Mouse (Mus musculus) spleen, postnatal 14 days (tissue): ENCODE measurements around the gene Plaur.
"Not testable (repeated sequence)": the region's sequence is repeated elsewhere in the genome, so short reads cannot be mapped to it uniquely, and the experiment has no call there.

ENCODE experiments used
- DNase-seq, 2 experiments: peaks; one replicate each; pipeline ENCODE4 v3.0.0; 2021 to 2022; ENCODE audit warnings: low spot score in 2 of 2

Plaur gene

DNA sequence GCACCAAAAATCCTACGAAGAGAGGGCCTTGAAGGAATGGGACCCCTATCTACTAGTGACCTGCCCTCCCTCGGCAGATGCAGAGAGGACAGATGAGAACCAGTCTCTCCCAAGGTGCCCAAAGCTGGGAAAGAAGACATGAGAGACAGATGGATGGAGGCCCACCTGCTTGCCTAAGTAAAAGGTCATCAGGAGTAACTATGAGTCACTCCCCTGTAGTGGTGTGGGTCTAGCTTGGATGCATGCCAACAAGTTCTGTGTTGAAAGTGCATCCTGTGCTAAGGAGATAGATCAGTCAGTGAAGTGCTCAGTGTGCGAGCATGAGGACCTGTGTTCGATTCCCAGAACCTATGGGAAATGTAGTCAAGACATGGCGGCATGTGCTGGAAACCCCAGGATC lies 16.6 kb downstream of the Plaur start:
- no peak for DNase-seq

DNA sequence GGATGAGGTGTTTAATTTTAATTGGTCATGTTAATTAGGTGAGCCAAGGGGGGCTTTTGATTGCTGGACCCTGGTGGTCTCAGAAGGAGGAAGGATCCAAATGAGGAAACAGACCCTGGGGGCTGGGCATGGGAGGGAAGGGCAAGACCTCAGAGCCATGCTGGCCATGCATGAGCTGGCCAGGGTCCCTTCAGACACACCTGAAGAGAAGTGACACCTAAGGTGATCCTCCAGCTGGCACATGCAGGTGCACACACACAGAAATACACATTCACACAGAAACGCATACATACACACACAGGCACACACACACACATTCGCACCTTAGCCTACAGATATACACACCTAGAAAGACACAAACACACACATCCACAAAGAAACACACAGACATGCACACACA lies 17.4 kb downstream of the Plaur start:
- no peak for DNase-seq

DNA sequence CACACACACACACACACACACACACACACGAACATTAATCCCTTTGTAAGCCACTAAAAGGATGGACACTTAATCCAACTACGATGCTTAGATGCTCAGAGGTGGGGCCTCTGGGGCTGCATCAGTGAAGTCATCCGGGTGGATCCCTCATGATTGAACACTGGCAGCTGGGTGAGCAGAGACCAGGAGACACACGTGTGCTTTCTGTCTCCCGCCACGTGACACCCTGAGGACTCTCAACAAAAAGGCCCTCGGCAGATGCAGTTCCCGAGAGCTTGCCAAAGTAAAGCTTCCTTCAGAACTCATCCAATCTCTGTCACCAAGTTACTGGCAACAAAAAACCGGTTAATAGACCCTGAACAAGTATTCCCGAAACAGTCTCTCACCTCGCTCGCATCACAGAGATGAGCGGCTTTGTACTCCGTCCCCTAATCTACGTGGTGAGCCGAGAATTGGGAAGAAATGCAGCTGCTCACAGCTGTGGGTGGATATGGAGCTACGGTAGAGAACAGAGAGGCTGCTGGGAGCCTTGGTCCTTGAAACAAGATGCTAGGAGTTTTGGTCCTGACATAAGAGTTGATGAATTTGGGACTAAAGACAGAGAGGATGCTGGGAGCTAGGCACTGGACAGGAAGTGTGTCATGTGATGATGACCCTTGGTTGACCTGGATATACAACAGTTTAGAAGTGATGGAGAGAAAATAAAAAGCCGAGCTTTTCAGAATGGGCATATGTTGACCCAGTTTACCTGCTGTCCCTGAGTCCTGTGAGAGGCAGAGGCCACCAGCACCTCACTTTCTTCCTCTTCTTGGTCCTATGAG lies 18.0 kb downstream of the Plaur start:
- no peak for DNase-seq

DNA sequence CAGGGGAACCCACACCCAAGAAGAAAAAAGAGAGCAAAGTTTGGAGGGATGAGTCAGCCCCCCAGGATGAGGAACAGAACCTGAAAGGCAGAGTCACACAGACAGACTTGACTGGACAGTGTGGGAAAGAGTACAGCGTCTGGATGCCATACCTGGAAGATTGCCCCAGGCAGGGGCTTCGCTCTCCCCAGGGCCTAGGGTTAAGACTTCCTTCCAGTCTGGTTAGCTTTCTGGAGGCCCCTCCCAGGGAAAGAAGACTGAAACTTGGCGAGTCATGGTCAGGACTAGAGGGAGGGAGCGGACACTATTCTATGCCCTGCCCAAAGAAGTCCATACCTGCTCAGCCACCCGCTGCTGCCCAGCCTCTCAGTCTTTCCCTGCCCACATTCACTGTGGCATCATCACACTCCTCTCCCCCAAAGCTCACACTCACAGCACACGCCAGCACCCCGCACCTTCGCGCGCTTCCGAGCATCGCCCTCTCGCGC lies 18.7 kb downstream of the Plaur start:
- no peak for DNase-seq

DNA sequence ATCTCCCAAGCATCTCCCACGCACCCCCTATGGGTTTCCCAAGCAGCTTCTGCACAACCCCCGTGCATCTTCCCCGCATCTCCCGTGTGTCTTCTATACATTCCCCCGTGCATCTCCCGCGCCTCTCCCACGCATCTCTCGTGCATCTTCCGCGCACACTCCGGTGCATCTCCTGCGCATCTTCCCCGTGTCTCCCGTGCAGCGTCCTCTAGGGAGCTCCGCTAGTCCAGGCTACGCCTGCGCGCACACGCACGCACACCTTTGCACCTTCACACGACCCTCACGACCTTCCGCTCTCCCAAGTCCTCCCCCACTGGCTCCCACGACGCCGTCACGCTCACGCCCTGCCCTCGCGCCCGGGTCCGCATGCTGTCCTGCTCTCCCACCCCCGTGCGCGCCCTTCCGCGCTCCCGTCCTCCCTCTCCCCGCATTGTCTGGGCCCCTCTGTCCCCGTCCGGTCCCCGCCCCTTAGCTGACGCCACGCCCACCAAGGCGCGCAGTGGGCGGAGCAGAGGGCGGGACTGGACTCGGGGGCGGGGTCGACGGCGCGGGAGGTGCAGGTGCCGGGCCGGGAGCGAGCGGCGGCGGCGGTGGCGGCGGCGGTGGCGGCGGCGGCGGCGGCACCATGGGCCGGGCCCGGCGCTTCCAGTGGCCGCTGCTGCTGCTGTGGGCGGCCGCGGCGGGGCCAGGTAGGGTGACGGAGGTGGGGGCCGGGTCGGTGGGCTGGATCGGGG lies 19.4 kb downstream of the Plaur start, which contains the start of gene Cadm4:
TSS of gene Cadm4 (plus strand) at position 550 of the 734 bp plus-strand sequence.
- peak; percentile 68 to 75 for DNase-seq

DNA sequence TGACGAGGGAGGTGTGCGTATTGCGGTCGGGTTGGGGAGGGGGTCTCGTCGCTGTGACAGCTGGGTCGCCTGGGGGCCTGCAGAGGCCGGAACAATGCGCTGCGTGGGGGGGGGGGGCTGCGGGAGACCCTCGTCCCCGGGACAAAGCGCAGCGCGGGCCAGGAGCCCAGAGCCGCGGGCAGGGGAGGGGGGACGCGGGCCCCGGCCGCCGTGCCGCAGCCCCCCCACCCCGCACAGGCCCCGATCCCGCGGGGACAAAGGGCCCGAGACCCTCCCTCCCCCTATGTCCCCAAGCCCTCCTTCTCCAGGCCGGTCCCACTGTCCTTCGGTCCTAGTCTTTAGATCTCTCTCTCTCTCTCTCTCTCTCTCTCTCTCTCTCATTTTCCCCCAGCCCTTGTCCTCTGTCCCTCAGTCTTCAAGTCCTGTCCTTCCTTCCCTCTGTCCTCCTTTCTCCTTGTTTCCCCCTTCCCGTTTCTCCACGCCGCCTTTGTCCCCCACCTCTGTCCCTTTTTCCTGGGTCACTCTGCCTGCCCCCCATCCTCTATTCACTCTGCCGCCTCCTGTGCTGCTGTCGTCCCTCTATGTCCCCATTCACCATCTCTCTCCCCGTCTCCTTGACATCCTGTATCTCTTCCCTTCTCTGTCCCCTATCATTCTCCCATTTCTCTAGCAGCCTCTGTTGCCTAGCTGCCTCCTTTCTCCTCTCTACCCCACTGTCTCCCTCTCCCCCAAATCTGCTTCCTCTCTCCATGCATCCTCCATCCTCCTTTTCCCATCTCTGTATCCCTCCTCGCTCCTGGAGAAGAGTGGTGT lies 20.1 kb downstream of the Plaur start:
- DNase-seq = no peak

DNA sequence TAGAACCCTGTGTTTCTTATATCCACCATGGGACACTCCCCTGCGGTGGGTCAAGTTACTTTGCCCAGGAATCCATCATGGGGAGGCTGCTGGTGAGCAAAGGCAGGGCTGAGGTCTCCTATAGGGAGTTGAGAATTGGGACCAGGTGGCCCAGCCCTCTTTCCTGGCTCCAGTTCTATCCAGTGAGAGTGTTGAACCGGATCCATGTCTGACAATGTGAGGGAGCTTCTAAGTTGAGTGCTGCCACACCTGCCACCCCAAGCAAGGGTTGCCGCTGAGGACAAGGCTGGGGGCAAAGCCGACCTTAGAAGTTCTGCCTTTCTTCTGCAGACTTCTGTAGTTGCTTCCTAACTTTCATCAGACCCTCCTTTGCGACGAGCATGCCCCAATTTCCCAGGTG lies 21.0 kb downstream of the Plaur start:
- DNase-seq = not testable (repeated sequence)

DNA sequence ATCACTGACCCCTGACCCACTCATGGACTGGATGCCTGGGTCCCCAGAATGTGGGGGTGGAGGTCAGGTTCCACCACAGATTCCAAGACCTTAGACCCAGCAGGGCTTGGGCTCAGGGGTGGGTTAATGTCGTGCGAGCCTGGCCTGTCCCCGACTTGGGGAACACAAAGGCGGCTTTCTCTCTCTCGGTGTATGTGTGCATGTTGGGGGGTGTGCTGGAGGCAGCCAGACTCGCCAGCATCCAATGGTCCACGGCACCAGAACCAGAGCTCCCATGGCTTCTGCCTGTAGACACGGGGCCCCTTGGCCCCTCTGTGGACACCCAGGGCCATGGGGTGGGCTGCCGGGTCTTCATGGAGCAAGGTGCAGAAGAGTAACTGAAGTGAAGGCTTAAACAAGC lies 23.2 kb downstream of the Plaur start:
- DNase-seq = no peak

DNA sequence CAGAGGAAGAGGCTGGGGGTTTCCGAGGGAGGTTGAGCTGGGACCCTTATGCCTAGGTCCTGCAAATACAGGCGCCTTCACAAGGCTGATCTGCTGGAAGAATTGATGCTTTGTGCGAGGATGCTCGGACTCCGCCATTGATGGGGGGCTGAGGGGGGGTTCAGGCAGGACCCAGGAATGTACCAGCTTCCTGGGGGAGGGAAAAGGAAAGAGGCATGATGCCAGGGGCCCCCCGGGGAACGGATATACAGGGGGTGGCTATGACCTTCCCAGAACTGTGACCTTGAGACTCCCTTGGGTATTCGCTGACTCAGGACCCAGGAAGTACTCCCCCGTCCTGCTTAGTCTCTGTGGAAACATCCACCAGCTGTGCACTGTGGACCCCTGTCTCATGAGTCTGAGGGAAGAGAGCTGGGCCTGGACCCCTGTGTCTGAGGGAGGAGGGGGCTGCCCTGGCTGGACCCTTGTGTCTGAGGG lies 24.4 kb downstream of the Plaur start:
- no peak for DNase-seq

DNA sequence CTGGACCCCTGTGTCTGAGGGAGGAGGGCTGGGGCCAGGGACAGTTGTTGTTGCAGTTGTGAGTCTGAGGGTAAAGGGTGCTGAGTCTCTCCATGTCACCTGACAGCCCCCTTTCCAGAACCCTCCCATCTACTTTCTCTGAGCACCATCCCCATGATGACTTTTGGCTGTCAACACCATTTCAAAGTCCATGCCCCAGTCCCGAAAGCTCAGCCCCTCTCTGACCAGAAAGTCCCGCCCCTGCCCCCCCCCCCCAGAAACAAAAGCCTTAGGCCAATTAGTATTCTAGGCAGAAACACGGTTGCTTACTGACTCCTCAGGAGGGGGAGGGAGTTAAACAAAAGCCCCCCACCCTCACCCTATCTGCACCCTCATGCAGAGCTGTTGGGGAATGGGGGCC lies 25.1 kb downstream of the Plaur start:
- DNase-seq = no peak

DNA sequence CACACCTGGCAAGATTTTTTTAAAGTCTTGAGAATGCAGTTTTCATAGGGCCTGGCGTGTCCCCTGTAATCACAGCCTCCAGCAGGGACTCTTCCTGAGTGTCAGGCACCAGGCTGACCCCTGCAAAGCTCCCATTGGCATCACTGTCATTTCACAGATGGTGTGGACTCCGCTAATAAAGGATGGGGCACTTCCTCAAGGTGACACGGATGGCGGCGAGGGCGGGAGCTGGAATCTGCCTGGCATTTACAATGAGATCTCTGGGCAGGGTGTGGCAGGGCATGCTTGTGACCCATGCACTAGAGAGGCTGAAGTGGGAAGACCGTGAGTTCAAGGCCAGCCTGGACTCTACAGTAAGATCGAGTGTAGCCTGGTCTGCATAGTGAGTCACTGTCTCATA lies 26.0 kb downstream of the Plaur start:
- no peak for DNase-seq

DNA sequence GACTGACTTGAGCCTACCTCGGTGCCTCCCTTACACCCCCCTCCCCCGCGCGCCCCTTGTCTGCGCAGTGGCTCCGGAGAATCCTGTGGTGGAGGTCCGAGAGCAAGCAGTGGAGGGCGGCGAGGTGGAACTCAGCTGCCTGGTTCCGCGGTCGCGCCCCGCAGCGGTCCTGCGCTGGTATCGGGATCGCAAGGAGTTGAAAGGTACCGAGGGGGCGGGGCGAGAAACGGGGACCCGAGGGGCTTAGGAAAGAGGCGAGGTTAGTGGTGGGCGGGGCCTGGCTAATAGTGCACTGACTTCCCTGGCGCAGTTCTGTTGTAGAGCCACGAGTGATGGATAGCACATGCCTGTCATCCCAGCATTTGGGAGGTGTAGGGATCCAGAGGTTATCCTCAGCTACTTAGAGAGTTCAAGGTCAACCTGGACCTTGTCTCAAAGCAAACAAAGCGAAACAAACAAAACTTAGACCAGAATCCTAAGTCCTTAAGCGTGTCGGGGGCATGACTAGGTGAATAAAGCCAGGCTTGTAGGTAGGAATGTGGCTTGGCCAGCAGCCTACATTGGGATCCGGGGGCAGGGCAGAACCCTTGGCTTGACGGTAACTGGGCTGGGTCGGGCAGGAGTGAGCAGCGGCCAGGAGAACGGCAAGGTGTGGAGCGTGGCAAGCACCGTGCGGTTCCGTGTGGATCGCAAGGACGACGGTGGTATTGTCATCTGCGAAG lies 37.7 kb downstream of the Plaur start:
- DNase-seq = no peak

DNA sequence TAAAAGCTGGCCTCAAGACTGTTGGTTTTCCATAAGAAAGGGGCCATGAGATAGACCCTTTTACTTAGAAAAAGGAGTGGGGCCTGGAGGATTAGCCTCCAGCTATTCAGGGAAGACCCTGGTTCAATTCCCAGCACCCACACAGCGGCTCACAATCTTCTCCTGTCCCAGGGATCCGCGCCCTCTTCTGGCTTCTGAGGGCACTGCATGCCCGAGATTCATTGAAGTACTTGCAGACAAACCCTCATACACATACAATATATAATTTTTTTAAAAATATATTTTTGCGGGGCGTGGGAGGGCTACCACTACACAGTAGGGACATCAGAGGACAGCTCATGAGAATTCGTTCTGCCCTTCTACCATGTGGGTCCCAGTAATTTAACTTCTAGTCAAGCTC lies 38.6 kb downstream of the Plaur start:
- peak in 1 of 2 experiments; percentile 44 for DNase-seq

DNA sequence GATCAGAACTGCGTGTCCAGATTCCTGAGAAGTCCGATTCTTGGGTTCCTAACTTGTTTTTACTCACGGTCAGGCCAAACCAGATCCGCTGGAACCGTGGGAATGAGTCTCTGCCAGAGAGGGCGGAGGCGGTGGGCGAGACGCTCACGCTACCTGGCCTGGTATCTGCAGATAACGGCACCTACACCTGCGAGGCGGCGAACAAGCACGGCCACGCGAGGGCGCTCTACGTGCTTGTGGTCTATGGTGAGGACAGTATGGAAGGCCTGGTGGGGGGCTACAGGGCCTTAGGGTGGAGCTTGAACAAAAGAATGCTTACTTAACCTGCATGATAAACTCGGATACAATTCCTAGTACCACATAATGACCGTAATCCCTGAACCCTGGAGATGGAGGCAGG lies 39.2 kb downstream of the Plaur start:
- DNase-seq = peak in 1 of 2 experiments; percentile 32

DNA sequence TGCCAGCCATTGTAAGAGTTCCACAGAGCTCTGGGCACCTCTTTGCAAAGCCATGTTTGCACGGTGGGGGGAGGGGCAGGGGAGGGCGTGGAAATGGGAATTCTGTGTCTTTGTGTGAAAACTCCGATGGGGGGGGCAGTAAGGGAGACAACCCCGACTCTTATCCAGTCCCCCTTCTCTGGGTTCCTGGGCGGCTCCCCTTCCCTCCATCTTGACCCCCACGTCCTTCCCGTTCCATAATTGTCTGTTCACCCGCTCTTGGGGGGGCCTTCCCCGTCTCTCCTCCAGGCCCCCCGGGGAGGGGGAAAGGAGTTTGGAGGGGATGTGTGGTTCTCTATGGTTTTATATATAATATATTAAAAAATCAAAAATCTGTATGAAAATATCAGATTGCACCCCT lies 41.7 kb downstream of the Plaur start:
- no peak for DNase-seq

DNA sequence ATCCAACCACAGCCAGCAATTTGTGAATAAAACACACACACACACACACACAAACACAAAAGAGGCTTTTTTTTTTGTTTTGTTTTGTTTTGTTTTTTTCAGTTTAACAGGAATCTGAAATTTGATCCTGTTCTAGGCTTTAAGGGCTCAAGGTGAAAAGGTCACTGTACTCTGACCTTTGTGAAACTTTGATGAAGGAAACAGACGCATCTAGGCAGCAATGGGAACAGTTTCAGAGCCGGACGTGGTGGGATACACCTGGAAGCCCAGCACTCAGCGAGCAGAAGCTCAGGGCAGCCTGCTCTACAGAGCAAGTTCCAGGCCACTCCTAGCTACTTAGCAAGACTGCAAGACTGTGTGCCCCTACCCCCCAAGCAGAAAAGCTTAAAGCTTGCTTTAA lies 42.6 kb downstream of the Plaur start:
- DNase-seq = no peak

DNA sequence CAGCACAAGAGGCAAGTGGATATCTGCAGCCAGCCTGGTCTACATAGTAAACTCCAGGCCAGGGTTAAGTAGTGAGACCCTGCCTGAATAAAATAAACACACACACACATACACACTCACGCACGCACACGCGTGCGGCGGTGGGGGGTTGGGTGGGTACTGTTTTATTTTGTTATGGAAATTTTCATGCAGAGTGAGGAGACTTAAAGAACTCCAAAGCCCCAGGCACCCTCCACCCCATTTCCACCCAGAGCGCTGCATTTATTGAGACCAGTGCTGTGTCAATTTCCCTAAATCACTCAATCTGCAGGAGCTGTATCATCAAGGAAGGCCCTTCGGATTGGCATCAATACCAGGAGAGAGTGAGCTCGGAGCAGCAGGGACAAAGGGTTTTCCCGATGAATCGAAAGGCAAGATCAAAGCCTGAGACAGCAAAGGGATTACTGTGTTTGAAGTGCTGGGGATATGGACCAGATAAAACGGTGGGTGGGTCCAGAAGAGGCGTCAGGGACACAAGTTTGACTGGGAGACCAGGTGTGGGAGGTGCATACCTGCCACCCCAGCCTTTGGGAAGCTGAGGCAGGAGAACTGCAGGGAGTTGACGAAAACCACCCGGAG lies 43.3 kb downstream of the Plaur start:
- DNase-seq = no peak

DNA sequence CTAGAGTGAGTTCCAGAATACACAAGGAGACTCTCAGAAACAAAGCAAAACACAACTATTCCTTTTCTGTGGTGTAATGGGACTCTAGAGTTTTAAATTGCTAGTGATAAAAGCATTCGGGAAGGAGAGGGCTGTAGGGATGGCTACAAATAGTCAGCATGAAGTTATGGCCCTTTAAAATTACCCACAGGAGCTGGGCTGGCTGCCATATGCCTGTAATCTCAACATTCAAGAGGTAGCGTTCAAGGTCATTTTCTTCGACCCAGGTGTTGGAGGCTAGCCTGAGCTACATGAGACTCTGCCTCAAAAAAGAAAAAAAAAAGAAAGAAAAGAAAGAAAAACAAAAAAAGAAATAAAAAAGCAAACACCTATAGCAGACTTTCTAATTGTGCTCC lies 43.8 kb downstream of the Plaur start:
- no peak for DNase-seq

DNA sequence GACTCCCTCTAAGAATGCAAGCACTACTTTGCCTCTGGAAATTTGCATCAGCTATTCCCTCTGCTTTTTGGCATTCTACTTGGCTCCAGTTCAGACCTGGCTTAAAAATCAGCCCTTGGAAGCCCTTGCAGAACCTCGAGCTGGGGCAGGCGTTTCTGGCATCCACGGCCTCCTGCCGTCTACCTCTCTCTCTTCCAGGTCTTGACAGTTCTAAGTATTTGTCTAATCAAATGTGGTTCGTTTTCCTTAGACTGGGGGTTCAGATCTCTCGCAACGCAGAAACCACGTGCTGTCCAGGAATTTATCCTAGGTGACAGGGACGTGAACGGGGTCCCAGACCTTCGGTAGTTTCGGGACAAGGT lies 44.2 kb downstream of the Plaur start:
- DNase-seq = no peak

DNA sequence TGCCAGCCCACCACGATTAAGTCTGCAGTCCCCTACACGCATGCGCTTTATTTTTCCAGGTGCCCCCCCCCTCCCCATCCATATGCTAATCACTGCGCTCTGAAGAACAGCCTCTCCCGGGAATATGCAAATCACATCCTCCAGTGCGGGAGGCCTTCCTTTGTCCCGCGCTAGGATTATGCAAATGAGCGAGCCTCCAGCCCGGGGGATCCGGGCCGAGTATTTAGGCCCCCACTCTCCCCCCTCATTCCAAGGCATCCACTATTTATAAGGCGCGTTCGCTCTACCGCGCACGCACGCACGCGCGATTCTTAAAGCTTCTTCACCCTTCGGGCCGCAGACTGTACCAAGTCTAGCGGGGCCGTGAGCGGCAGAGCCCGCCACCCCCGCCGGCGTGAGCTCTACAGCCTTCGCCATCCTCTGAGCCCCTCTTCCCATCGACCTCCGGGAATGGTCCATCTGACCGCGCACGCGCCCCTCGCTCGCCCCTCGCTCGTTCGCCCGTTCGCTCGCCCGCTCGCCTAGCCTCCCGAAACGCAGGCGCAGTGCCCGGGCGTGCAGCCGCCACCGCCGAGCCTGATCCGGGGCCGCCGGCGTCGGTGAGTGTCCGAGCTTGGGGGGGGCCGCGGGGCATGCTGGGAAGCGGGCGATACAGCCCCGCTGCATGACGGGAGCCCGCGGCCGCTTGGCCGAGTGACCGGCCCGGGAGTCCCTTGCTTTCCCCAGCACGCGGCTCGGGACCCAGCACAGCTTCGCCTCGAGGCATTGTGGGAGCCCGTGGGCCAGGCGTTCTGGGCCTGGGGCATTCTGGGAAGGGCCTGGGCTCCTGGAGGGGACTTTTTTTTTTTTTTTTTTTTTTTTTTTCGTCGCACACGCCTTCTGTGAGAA lies 44.8 kb downstream of the Plaur start, which contains the start of gene Zfp428:
TSS of gene Zfp428 (plus strand) at position 169 of the 888 bp plus-strand sequence.
- peak; percentile 54 to 66 for DNase-seq
